Mouse (Mus musculus) limb, embryonic 10.5 days (tissue): ENCODE data around the gene Cmtr1. TPM values are rescaled to one million over a fixed set of nuclear protein-coding genes. Genes with fewer than 3 reads are reported as not detected.

Experiments used
- DNase-seq: peaks from one replicate; pipeline ENCODE4 v3.0.0-alpha.2; 2017; ENCODE audit warnings: low spot score
- H3K27ac ChIP-seq: fragments of 300-500 bp; sonication (generic); 2 replicates; pipeline ENCODE4 v1.5.1; 2016; ENCODE audit warnings: mild to moderate bottlenecking
- H3K27me3 ChIP-seq: fragments of 300-500 bp; sonication (generic); 2 replicates; pipeline ENCODE4 v1.6.1; 2016; ENCODE audit warnings: low read depth, mild to moderate bottlenecking; ENCODE audit not compliant: poor library complexity, severe bottlenecking
- H3K36me3 ChIP-seq: fragments of 300-500 bp; sonication (generic); 2 replicates; pipeline ENCODE4 v1.6.1; 2016; ENCODE audit warnings: mild to moderate bottlenecking, moderate library complexity
- H3K4me1 ChIP-seq: fragments of 300-500 bp; sonication (generic); 2 replicates; pipeline ENCODE4 v1.6.1; 2016
- H3K4me3 ChIP-seq: fragments of 300-500 bp; sonication (generic); 2 replicates; pipeline ENCODE4 v1.5.1; 2016; ENCODE audit warnings: mild to moderate bottlenecking, moderate library complexity
- H3K9me3 ChIP-seq: fragments of 300-500 bp; sonication (generic); replicated peaks from 2 replicates; pipeline ENCODE4 v1.6.1; 2016; ENCODE audit warnings: mild to moderate bottlenecking
- WGBS: fragments of 180-500 bp; shearing (Covaris S2); methylation state at CpG from one replicate; pipeline ENCODE4 v1.1.7; 2016; 5-methylcytosine and 5-hydroxymethylcytosine counted together
- polyA plus RNA-seq: library from polyadenylated mRNA; unstranded; fragments of >200 nt; fragmentation: Nextera tagmentation; extraction: Ambion mirVana; gene quantifications from 2 replicates; pipeline ENCODE4 v1.2.1, GENCODE M21; 2016

Gene Cmtr1
- polyA plus RNA-seq, 1 experiment from 2014 or later, result 134 TPM

- no peak for DNase-seq
- no peaks in the 10 kb centered on the region for H3K27me3 ChIP-seq
- peaks cover 31% of the 10 kb centered on the region for H3K4me1 ChIP-seq
- H3K27ac ChIP-seq, result peak overlapping the region; percentile 46; the same call in 1 of the 2 replicates
- H3K36me3 ChIP-seq, result no peaks in the 10 kb centered on the region
- WGBS, result 72% methylated on average over 6 of the region's 6 CpGs
- no peak overlapping the region for H3K4me3 ChIP-seq
- no peaks in the 10 kb centered on the region for H3K9me3 ChIP-seq
Measured at GRCm38 (mm10) chr17:29731953-29732325, 71.5 kb downstream of the Cmtr1 start.

DNA sequence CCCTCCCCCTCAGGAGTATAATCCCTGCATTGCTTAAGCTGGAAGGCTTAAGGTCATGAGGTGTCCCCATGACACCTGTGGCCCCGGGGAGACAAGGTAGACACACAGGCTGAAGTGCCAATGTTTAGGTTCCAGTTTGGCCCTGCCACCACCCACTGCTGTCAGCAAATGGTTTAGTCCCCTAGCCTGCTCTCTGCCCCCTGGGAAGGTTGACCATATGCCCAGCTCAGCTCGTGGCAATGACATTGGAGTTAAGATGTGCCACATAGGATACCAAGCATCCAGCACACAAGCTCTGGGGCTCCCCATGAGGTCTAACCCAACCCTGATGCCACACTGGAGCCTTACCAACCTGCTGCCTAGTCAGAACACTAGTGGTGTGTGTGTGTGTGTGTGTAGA lies 72.1 kb downstream of the Cmtr1 start:
- WGBS, result 86% methylated on average over 2 of the region's 2 CpGs
- DNase-seq, result no peak
- Histone ChIP-seq H3K27me3 (no peaks in the 10 kb centered on the region), H3K4me3 (no peak overlapping the region), H3K4me1 (peaks cover 32% of the 10 kb centered on the region), H3K27ac (no peak overlapping the region), H3K36me3 (no peaks in the 10 kb centered on the region), H3K9me3 (no peaks in the 10 kb centered on the region)

DNA sequence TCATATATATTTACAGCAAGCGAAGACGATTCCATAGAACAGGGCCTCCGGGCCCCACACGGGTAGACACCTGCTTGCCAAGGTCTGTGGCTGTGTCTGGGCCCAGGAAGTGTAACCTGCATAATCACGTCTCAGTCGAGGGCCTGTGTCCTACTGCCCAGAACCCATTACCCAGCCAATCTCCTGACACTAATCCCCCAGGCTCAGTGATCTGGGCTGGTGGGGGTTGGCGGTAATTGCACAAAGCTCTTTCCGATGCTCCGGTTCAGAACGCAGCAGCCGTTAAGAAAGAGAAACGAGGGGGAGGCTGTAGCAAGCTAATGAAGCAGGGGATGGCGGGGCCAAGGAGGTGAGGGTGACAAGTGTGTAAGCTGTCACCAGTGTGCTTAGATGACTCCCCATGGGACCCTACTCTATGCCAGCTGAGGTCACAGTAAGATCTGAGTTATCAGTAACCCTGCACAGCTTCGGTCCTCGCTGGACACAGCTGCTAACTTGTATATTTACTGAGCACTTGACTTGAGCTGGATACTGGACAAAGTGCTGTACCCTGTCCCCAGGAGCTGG lies 76.1 kb downstream of the Cmtr1 start:
- Histone ChIP-seq H3K4me3 (no peak overlapping the region), H3K27ac (no peak overlapping the region), H3K27me3 (no peaks in the 10 kb centered on the region), H3K36me3 (no peaks in the 10 kb centered on the region), H3K9me3 (no peaks in the 10 kb centered on the region), H3K4me1 (peaks cover 32% of the 10 kb centered on the region)
- no peak for DNase-seq
- WGBS, result 51% methylated on average over 15 of the region's 15 CpGs

DNA sequence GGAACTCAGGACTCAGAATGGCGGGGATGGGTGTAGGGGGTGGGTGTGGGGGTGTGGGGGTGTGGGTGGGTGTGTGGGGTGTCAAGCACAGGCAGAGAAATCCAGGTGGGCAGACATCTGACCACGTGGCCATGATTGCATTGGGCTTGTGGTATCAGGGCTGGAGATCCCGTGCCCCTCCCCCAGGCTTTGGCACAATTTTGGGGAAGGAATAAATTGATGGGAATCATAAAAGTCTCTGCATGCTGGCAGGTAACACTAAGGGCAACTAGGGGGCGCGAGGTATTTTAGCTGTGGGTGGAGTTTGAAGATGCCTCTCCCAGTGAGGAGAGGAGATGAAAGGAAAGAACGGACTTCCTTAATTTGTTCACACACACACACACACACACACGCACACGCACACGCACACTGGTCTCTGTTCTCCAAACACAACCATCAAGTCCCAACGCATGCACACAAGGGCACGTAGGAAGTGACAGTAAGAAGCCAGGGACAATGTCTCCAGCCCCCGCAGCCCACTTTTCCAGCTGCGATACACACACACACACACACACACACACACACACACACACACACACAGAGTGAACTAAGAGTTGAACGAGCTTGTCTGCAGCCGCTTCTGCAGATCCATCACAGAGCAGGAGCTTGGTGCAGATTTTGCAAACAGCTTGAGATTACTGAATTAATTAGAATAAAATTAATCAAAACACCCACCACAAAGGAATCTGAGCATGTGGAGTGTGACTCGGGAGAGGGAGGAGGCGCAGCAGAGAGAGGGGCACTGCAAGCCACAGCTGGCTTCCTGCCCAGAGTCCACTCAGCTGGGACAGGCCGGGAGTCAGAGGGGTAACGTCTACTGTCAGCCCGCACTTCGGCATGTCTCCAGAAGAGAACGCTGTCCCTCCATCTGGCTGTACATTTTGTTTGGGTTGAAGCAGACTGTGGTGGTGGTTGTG lies 77.7 kb downstream of the Cmtr1 start:
- no peak for DNase-seq
- Histone ChIP-seq H3K4me3 (no peak overlapping the region), H3K36me3 (no peaks in the 10 kb centered on the region), H3K9me3 (no peaks in the 10 kb centered on the region), H3K27ac (no peak overlapping the region), H3K27me3 (no peaks in the 10 kb centered on the region), H3K4me1 (peaks cover 29% of the 10 kb centered on the region)
- WGBS, result 65% methylated on average over 22 of the region's 22 CpGs

GRCm38 (mm10) chr17:29747466-29747865 lies 87.1 kb downstream of the Cmtr1 start:
- Histone ChIP-seq H3K27me3 (peaks cover 45% of the 10 kb centered on the region; the same call in 1 of the 2 replicates), H3K36me3 (no peaks in the 10 kb centered on the region), H3K4me3 (no peak overlapping the region), H3K4me1 (peaks cover 36% of the 10 kb centered on the region), H3K9me3 (no peaks in the 10 kb centered on the region), H3K27ac (peak overlapping the region; percentile 44; the same call in 1 of the 2 replicates)
- WGBS, result 63% methylated on average over 6 of the region's 6 CpGs
- no peak for DNase-seq

DNA sequence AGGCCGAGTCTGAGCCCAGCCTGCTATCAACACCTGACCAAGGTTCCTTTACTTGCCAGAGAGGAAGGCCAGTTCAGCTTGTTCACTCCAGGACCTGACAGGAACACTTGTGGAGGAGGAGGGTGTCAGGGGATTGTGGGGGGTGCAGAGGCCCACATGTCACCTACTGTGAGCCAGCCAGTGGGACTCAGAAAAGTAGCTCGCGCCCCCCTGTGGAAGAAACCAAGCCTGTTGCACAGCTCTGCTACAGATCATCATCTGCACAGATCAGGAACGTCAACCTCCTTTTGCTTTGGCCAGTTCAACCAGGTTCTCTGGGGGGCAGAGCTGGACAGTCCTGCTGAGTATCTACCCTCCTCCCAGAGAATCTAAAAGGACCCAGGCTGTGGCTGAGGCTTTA lies 94.1 kb downstream of the Cmtr1 start:
- peaks cover 34% of the 10 kb centered on the region for H3K4me1 ChIP-seq
- H3K36me3 ChIP-seq, result no peaks in the 10 kb centered on the region
- WGBS, result 58% methylated on average over 4 of the region's 4 CpGs
- no peaks in the 10 kb centered on the region for H3K9me3 ChIP-seq
- peak overlapping the region; percentile 12 for H3K27ac ChIP-seq
- peaks cover 10% of the 10 kb centered on the region; the same call in 1 of the 2 replicates for H3K27me3 ChIP-seq
- DNase-seq, result no peak
- no peak overlapping the region for H3K4me3 ChIP-seq

Other genes starting within 250 kb of the Cmtr1 start
- 27.4 and 31.0 TPM in 2 replicates for gene Pim1, start 169.8 kb upstream of the Cmtr1 start, polyA plus RNA-seq
- not detected in 2 replicates for gene Gm17657, start 111.0 kb upstream of the Cmtr1 start, polyA plus RNA-seq
- gene Tbc1d22b, start 110.8 kb upstream of the Cmtr1 start, polyA plus RNA-seq, result 20.9 and 22.4 TPM in 2 replicates
- 0.90 and 0.97 TPM in 2 replicates for gene Tmem217, start 108.2 kb upstream of the Cmtr1 start, polyA plus RNA-seq
- 108 and 127 TPM in 2 replicates for gene Rnf8, start 45.8 kb upstream of the Cmtr1 start, polyA plus RNA-seq
- gene Gm28043, start 45.7 kb upstream of the Cmtr1 start, polyA plus RNA-seq, result 2.5 and 2.8 TPM in 2 replicates
- 16.2 and 21.4 TPM in 2 replicates for gene Ccdc167, start 56.4 kb downstream of the Cmtr1 start, polyA plus RNA-seq